Mouse (Mus musculus) brain, embryonic 14.5 days (tissue): ENCODE measurements around the gene Defb47.

Experiments used
- CTCF ChIP-seq: fragments of 200-500 bp; IDR thresholded peaks from 2 replicates; pipeline ENCODE4 v1.5.1; 2012; ENCODE audit warnings: inconsistent platforms, mild to moderate bottlenecking, moderate library complexity, borderline replicate concordance; ENCODE audit not compliant: insufficient read depth, insufficient read length; ENCODE audit errors: extremely low read depth
- POLR2A ChIP-seq: fragments of 200-500 bp; IDR thresholded peaks from 2 replicates; pipeline ENCODE4 v1.6.1; 2012; ENCODE audit warnings: mild to moderate bottlenecking, inconsistent platforms, borderline replicate concordance; ENCODE audit not compliant: poor library complexity, insufficient read depth, insufficient read length, severe bottlenecking; ENCODE audit errors: extremely low read depth

GRCm38 (mm10) chr14:63020524-63021156, 22.8 kb downstream of the Defb47 start:
- TF ChIP-seq CTCF (no peak), POLR2A (no peak)
